Mouse (Mus musculus) kidney, adult 2 months (tissue): ENCODE measurements around the gene Rd3.

Experiments
- CTCF ChIP-seq: fragments of 200-500 bp; conservative IDR thresholded peaks from 2 replicates; pipeline ENCODE4 v1.5.1; 2011; ENCODE audit warnings: low read depth, mild to moderate bottlenecking, control low read depth, low read length, moderate library complexity, mixed read lengths; ENCODE audit not compliant: insufficient read depth, insufficient read length
- POLR2A ChIP-seq: fragments of 200-500 bp; IDR thresholded peaks from one replicate; pipeline ENCODE4 v1.6.1; 2011; ENCODE audit warnings: low read depth, low read length, control low read depth

DNA sequence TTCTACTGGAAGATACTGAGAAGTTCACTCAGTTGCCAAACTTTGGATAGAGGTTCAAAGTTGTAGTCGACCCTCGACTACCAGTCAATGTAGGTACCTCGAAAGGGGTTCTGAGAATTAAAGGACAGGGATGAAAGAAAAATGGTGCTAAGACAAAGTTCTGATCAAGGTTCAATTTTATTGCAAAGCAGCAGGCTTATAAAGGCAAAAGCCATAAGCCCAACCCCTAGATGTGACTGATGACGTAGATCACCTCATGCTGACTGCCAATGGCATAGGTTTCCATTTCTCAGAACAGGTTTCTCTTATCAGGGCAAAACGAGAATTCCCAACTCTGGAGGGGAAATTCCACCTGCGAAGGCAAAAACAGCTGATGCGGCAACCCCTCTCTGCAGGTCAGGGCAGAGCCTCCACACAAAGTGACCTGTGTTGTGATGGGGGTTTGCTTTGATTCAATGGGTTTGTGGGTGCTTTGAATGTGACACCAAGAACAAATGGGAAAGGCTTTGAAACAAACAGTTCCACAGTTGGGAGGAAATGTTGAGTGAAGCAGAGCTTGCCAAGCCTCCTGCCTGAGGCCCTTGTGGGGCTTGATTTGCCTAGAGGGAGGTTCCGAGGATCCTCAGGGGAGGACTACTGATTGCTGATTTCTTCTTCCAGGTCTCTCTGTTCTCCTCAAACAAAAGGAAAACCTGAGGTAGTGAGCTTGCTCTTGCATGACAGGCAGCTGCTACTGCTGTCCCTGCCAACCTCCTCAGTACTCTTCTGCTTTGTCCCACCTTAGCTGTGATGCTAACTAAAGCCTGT is 9.7 kb downstream of the Rd3 start:
- TF ChIP-seq POLR2A (no peak), CTCF (no peak)
